In genomic region chr7:25274571-25274970, GRCm38 (mm10) we compare ENCODE assay signal across 10 mouse cellular contexts. TPM values are rescaled to one million over a fixed set of nuclear protein-coding genes. Genes with fewer than 3 reads are reported as not detected.
DNase-seq lines count a peak whose midpoint lies in the region; ATAC-seq and TF ChIP-seq lines count a peak whose summit lies in the region.
"Had no signal": no experiment of that assay in that cellular context is flagged by ENCODE, and none has a peak within 500 bp of the region (broad histone marks: within the 10 kb centered on the region; RNA-seq: fewer than 3 reads in every experiment).

No protein-coding gene starts in this region.

- TF ChIP-seq CTCF in thymus, adult 2 months (IDR thresholded peaks at IDR 0.05; ENCODE audit: borderline replicate concordance, control insufficient read depth, extremely low read depth, insufficient read depth, low read length, poor library complexity), result no peak

- peaks cover 74% of the 10 kb centered on the region for H3K4me1 ChIP-seq in heart, embryonic 10.5 days
- H3K4me1 ChIP-seq in thymus, adult 2 months (replicated peaks; ENCODE audit: control insufficient read depth, insufficient read depth, low read length), result peaks cover 57% of the 10 kb centered on the region
- H3K4me1 ChIP-seq in liver, embryonic 11.5 days (replicated peaks; ENCODE audit: control insufficient read depth, insufficient read depth, low read length), result peaks cover 52% of the 10 kb centered on the region

- no peaks in the 10 kb centered on the region for H3K27me3 ChIP-seq in heart, embryonic 10.5 days (ENCODE audit: insufficient read depth, poor library complexity, severe bottlenecking)
- H3K27me3 ChIP-seq in thymus, adult 2 months (ENCODE audit: control insufficient read depth, insufficient read depth, low read length), result no peaks in the 10 kb centered on the region
- no peaks in the 10 kb centered on the region for H3K27me3 ChIP-seq in liver, embryonic 11.5 days (replicated peaks; ENCODE audit: control insufficient read depth, insufficient read depth, low read length)

- peak overlapping the region; percentile 31; the same call in 1 of the 2 replicates for H3K27ac ChIP-seq in heart, embryonic 10.5 days
- H3K27ac ChIP-seq in thymus, adult 2 months (ENCODE audit: control insufficient read depth, insufficient read depth, low read length), result peak overlapping the region; percentile 73
- peak overlapping the region; percentile 97 for H3K27ac ChIP-seq in liver, embryonic 11.5 days (ENCODE audit: low read depth, low read length)

- H3K9ac ChIP-seq in liver, embryonic 11.5 days (ENCODE audit: low read depth, low read length), result peak overlapping the region; percentile 60

- ATAC-seq in liver, embryonic 11.5 days (replicated peaks; ENCODE audit: low FRiP score), result 0 out of 2 replicates have a peak, but pooled peaks have one; percentile 14

- no peak overlapping the region for H3K4me3 ChIP-seq in heart, embryonic 10.5 days
- H3K4me3 ChIP-seq in thymus, adult 2 months (ENCODE audit: control insufficient read depth, insufficient read depth, low read length), result no peak overlapping the region
- peak overlapping the region; percentile 0; the same call in 1 of the 2 replicates for H3K4me3 ChIP-seq in liver, embryonic 11.5 days (ENCODE audit: low read depth, low read length)

- peaks cover 35% of the 10 kb centered on the region for H3K36me3 ChIP-seq in heart, embryonic 10.5 days
- H3K36me3 ChIP-seq in thymus, adult 2 months (ENCODE audit: control insufficient read depth, insufficient read depth, low read length), result no peaks in the 10 kb centered on the region
- peaks cover 18% of the 10 kb centered on the region; the same call in 1 of the 2 replicates for H3K36me3 ChIP-seq in liver, embryonic 11.5 days (ENCODE audit: control insufficient read depth, insufficient read depth, low read length)

- WGBS in heart, embryonic 10.5 days, result 51% methylated on average over 5 of the region's 5 CpGs
- WGBS in thymus, adult 2 months, result 10% methylated on average over 5 of the region's 5 CpGs
- WGBS in liver, embryonic 11.5 days, result 34% methylated on average over 5 of the region's 5 CpGs

- DNase-seq in heart, embryonic 10.5 days (ENCODE audit: low spot score), result no peak
- no peak for DNase-seq in heart, adult 18-20 months
- DNase-seq in thymus, adult 2 months, result no peak
- no peak for DNase-seq in thymus, postnatal 10 days (ENCODE audit: low spot score in 2 of 2)
- no peak for DNase-seq in liver, embryonic 11.5 days (ENCODE audit: low spot score)
- peak; percentile 51 for DNase-seq in thymus, postnatal 4 days
- DNase-seq in cerebellum, postnatal 10 days, result no peak
- no peak for DNase-seq in gastrocnemius, postnatal 10 days

- no peaks in the 10 kb centered on the region for H3K9me3 ChIP-seq in heart, embryonic 10.5 days
- H3K9me3 ChIP-seq in liver, embryonic 11.5 days (ENCODE audit: control insufficient read depth, low read length), result no peaks in the 10 kb centered on the region

- peak overlapping the region; percentile 59 for H3K4me2 ChIP-seq in liver, embryonic 11.5 days

- TF ChIP-seq POLR2A in thymus, adult 2 months (IDR thresholded peaks at IDR 0.05; ENCODE audit: control insufficient read depth, extremely low read depth, insufficient read depth, low read length, poor library complexity), result no peak

RNA-seq across cellular contexts. Expression of gene Cic, which starts 7.1 kb away (rescaled TPM):
- 17.0 and 28.7 TPM in 2 replicates for polyA plus RNA-seq in heart, embryonic 10.5 days (2016; fragmentation: Nextera tagmentation; extraction: Ambion mirVana)
- total RNA-seq in heart, adult 18-20 months (2021), result 10 to 100 TPM; 45.1 to 63.1 TPM
- polyA plus RNA-seq in thymus, adult 2 months (2012; rRNA removed), result 270 and 297 TPM in 2 replicates
- polyA plus RNA-seq in liver, embryonic 11.5 days (2014; fragmentation: Nextera tagmentation; extraction: Ambion mirVana), result 21.6 and 25.2 TPM in 2 replicates
- 10 to 100 TPM; 65.7 to 73.4 TPM for total RNA-seq in gastrocnemius, postnatal 10 days (2021)

RNA-seq across cellular contexts. Expression of gene Pafah1b3, which starts 23.2 kb away (rescaled TPM):
- polyA plus RNA-seq in heart, embryonic 10.5 days (2016; fragmentation: Nextera tagmentation; extraction: Ambion mirVana), result 147 and 189 TPM in 2 replicates
- total RNA-seq in heart, adult 18-20 months (2021), result 1 to 10 TPM; 4.0 to 5.6 TPM
- 138 and 140 TPM in 2 replicates for polyA plus RNA-seq in thymus, adult 2 months (2012; rRNA removed)
- polyA plus RNA-seq in liver, embryonic 11.5 days (2014; fragmentation: Nextera tagmentation; extraction: Ambion mirVana), result 104 and 106 TPM in 2 replicates
- 10 to 100 TPM in 1 of 2 experiments, 1 to 10 TPM in 1; 7.5 to 12.3 TPM for total RNA-seq in gastrocnemius, postnatal 10 days (2021)

RNA-seq across cellular contexts. Expression of gene Erf, which starts 24.0 kb away (rescaled TPM):
- 9.2 and 17.9 TPM in 2 replicates for polyA plus RNA-seq in heart, embryonic 10.5 days (2016; fragmentation: Nextera tagmentation; extraction: Ambion mirVana)
- total RNA-seq in heart, adult 18-20 months (2021), result 10 to 100 TPM; 15.8 to 16.9 TPM
- 59.4 and 60.4 TPM in 2 replicates for polyA plus RNA-seq in thymus, adult 2 months (2012; rRNA removed)
- 13.8 and 16.4 TPM in 2 replicates for polyA plus RNA-seq in liver, embryonic 11.5 days (2014; fragmentation: Nextera tagmentation; extraction: Ambion mirVana)
- total RNA-seq in gastrocnemius, postnatal 10 days (2021), result 10 to 100 TPM; 14.9 to 18.4 TPM

RNA-seq across cellular contexts. Expression of gene Prr19, which starts 26.6 kb away (rescaled TPM):
- polyA plus RNA-seq in heart, embryonic 10.5 days (2016; fragmentation: Nextera tagmentation; extraction: Ambion mirVana), result 0.26 and 0.65 TPM in 2 replicates
- total RNA-seq in heart, adult 18-20 months (2021), result not detected
- 0.08 TPM in 1 of 2 replicates, not detected in the other for polyA plus RNA-seq in thymus, adult 2 months (2012; rRNA removed)
- polyA plus RNA-seq in liver, embryonic 11.5 days (2014; fragmentation: Nextera tagmentation; extraction: Ambion mirVana), result 0.32 and 0.68 TPM in 2 replicates
- total RNA-seq in gastrocnemius, postnatal 10 days (2021), result not detected
- total RNA-seq: gastrocnemius, adult 18-20 months had no signal
- polyA plus RNA-seq: C2C12 had no signal

RNA-seq across cellular contexts. Expression of gene Tmem145, which starts 31.3 kb away (rescaled TPM):
- polyA plus RNA-seq in heart, embryonic 10.5 days (2016; fragmentation: Nextera tagmentation; extraction: Ambion mirVana), result 0.09 and 0.63 TPM in 2 replicates
- not detected for total RNA-seq in heart, adult 18-20 months (2021)
- 0.08 and 0.13 TPM in 2 replicates for polyA plus RNA-seq in thymus, adult 2 months (2012; rRNA removed)
- polyA plus RNA-seq in liver, embryonic 11.5 days (2014; fragmentation: Nextera tagmentation; extraction: Ambion mirVana), result 0.16 and 0.32 TPM in 2 replicates
- total RNA-seq in gastrocnemius, postnatal 10 days (2021), result not detected
- total RNA-seq: gastrocnemius, adult 18-20 months had no signal

Comparison
In these comparisons a context has a peak if more than half of its experiments do, and no peak if none do; other contexts are left out.
1. H3K27ac ChIP-seq: peak in every context shown above with its lines; median percentile 97 in liver, embryonic 11.5 days; 73 in thymus, adult 2 months; 31 in heart, embryonic 10.5 days.